Mouse (Mus musculus): ENCODE measurements around the gene Isx.

Gene Isx

DNA sequence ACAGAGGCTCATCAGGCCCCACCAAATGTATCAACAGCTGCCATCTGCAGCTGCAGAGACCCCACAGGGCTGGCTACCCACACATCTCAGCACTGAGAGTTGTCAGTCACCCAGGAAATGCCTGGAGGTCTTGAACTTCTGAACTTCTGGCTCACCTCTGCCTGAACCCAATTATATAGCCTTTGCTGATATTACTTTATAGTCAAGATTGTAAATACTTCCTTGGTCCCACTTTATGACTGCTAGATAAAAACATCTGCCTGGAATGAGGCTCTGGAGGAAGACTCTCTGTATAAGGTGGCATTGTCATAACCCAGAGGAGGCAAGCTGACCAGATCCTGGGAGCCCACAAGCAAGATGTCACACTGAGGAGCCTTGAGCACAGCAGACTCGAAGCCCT is 28.8 kb downstream of the Isx start:
- DNase-seq (ENCODE audit: low spot score in 2 of 2): no peak

DNA sequence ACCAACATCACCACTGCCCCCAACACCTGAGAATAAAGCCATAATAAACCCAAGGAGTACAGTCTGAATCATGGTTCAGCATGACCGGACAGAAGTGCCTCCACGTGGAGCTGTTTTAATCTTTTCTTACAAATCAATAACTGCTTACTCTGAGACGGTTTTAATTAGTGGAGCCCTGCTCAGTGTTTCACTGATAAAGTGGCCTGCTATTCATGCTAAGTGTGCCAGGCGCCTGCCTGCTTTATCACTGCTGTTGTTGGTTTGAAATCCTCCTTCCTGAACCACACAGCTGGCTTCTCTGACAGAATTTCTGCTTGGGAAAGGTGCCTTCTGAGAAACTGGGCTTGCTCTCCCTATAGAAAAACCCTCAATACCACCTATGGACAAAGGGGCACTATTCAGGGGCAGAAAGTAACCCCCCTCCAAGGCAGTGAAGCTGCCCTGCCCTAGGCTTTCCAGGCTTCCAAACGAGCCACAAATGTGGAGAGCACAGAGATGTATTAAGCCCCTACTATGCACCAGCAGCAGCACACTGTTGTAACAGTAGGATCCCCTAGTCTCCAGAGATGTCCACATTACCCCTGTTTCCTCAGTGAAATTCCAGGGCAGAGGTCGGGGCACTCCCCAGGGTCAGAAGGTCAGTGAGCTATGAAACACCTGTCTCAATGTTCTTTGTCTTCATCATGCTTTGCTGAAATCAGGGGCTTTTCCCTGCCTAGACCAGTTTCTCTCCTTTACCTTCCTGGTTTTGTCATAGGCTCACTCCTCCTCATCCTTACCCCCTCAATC is 30.3 kb downstream of the Isx start:
- DNase-seq (ENCODE audit: low spot score in 2 of 2): no peak

DNA sequence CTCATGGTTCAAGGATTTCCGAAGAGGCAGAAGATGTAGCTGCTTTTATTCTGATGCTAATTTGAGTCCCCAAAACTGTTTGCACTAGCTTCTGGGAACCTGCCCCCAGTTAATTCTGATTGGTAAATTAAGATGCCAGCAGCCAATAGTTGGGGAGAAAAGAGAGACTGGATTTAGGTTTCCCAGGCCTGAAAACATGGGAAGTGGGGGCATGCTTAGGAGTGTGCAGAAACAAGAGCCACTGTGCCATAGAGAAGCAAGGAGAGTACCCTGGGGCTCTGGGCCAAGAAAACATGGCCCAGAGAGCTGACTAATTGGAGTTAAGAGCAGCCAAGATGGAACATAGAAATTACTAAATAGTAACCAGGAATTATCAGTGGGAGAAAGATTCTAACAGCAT is 33.4 kb downstream of the Isx start:
- no peak for DNase-seq (ENCODE audit: low spot score in 2 of 2)

DNA sequence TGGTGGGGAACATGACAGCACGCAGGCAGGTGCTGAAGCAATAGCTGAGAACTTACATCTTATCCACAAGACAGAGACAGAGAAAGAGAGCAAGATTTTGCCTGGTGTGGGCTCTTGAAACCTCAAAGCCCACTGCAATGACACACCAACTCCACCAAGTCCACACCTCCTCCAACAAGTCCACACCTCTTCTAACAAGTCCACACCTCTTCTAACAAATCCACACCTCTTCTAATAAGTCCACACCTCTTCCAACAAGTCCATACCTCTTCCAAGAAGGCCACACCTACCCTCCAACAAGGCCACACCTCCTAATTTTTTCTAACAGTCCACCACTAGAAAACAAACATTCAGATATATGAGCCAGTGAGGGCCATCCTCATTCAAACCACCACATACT is 37.7 kb downstream of the Isx start:
- DNase-seq (ENCODE audit: low spot score in 2 of 2): no peak

- DNase-seq (ENCODE audit: low spot score in 2 of 2): no peak
These were observed 47.9 kb downstream of the Isx start for GRCm38 (mm10) chr8:74920691-74921421.

GRCm38 (mm10) chr8:74921882-74922518 is 49.0 kb downstream of the Isx start:
- DNase-seq (ENCODE audit: low spot score in 2 of 2): no peak

DNA sequence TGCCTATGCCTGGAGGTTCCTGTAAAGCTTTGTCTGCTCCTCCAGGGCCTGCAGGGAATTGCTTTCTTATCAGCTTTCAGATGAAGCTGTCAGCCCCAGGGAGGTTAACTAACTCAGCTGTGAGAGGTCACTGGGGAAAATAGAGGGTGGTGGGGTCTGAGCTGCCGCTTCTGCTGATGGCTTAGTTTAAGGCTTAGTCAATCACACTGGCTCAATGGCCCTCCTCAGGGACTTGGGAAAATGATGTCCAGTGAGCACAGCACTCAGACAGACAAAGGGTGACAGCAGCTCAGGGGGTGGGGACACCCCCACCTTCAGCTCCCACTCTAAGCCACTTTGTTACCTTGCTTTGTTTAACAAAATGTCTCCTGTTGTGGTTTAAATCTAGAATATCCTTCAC is 55.0 kb downstream of the Isx start:
- no peak for DNase-seq (ENCODE audit: low spot score in 2 of 2)

- peak in 1 of 2 experiments; percentile 27 for DNase-seq (ENCODE audit: low spot score in 2 of 2)
These were observed 57.8 kb downstream of the Isx start for GRCm38 (mm10) chr8:74930731-74931130.

- DNase-seq (ENCODE audit: low spot score in 2 of 2): peak in 1 of 2 experiments; percentile 63
These were observed 62.3 kb downstream of the Isx start for GRCm38 (mm10) chr8:74935308-74935707.

GRCm38 (mm10) chr8:74936656-74937055 is 63.7 kb downstream of the Isx start:
- no peak for DNase-seq (ENCODE audit: low spot score in 2 of 2)

GRCm38 (mm10) chr8:74942056-74942455 is 69.1 kb downstream of the Isx start:
- no peak for DNase-seq (ENCODE audit: low spot score in 2 of 2)
